Mouse (Mus musculus) stomach, embryonic 16.5 days (tissue): ENCODE measurements around the gene Zbbx. TPM values are rescaled to one million over a fixed set of nuclear protein-coding genes. Genes with fewer than 3 reads are reported as not detected.
A peak's percentile ranks its signal among the peaks of the same experiment; 100 is the strongest.

Experiments used
- ATAC-seq: fragments of 200-750 bp; cut with Nextera tagmentation; 2 replicates; pipeline ENCODE4 v1.8.0; 2017; ENCODE audit warnings: moderate number of reproducible peaks, moderate TSS enrichment; ENCODE audit not compliant: insufficient read depth, low FRiP score
- H3K27ac ChIP-seq: fragments of 300-500 bp; sonication (generic); 2 replicates; pipeline ENCODE4 v1.5.1; 2014; ENCODE audit warnings: low read length
- H3K27me3 ChIP-seq: fragments of 300-500 bp; sonication (generic); 2 replicates; pipeline ENCODE4 v1.6.1; 2014; ENCODE audit warnings: low read length, control low read depth, mixed read lengths; ENCODE audit not compliant: control insufficient read depth, insufficient read depth
- H3K36me3 ChIP-seq: fragments of 300-500 bp; sonication (generic); 2 replicates; pipeline ENCODE4 v1.6.1; 2014; ENCODE audit warnings: low read length; ENCODE audit not compliant: control insufficient read depth, insufficient read depth
- H3K4me1 ChIP-seq: fragments of 300-500 bp; sonication (generic); 2 replicates; pipeline ENCODE4 v1.6.1; 2014; ENCODE audit warnings: low read length, control low read depth, mixed read lengths; ENCODE audit not compliant: control insufficient read depth, insufficient read depth
- H3K4me2 ChIP-seq: fragments of 300-500 bp; sonication (generic); 2 replicates; pipeline ENCODE4 v1.6.1; 2014; ENCODE audit warnings: low read depth, low read length, mixed read lengths
- H3K4me3 ChIP-seq: fragments of 300-500 bp; sonication (generic); replicated peaks from 2 replicates; pipeline ENCODE4 v1.5.1; 2014; ENCODE audit warnings: mild to moderate bottlenecking, low read length
- H3K9ac ChIP-seq: fragments of 300-500 bp; sonication (generic); 2 replicates; pipeline ENCODE4 v1.6.1; 2014; ENCODE audit warnings: low read length
- H3K9me3 ChIP-seq: fragments of 300-500 bp; sonication (generic); replicated peaks from 2 replicates; pipeline ENCODE4 v1.6.1; 2016; ENCODE audit warnings: low read length, control low read depth; ENCODE audit not compliant: control insufficient read depth
- WGBS: fragments of 180-500 bp; shearing (Covaris S2); extraction: QIAGEN DNeasy Blood & Tissue Kit; methylation state at CpG from one replicate; pipeline ENCODE4 v1.1.7; 2014; 5-methylcytosine and 5-hydroxymethylcytosine counted together
- polyA plus RNA-seq: library from polyadenylated mRNA; unstranded; fragments of >200 nt; fragmentation: Nextera tagmentation; extraction: Ambion mirVana; gene quantifications from 2 replicates; pipeline ENCODE4 v1.2.1, GENCODE M21; 2015

Zbbx gene
- polyA plus RNA-seq = 0.10 and 0.11 TPM in 2 replicates

- no peaks in the 10 kb centered on the region for H3K36me3 ChIP-seq
- H3K4me3 ChIP-seq = peak within 1 kb of the TSS; percentile 24
- H3K4me2 ChIP-seq = peak within 1 kb of the TSS; percentile 47
- no peaks in the 10 kb centered on the region for H3K9me3 ChIP-seq
- H3K9ac ChIP-seq = no peak within 1 kb of the TSS
- WGBS = 12% methylated on average over 20 of the region's 20 CpGs
- H3K27ac ChIP-seq = no peak within 1 kb of the TSS
- no peaks in the 10 kb centered on the region for H3K4me1 ChIP-seq
- peak; percentile 73; the same call in 1 of the 2 replicates for ATAC-seq
- H3K27me3 ChIP-seq = no peaks in the 10 kb centered on the region
Measured at GRCm38 (mm10) chr3:75164838-75165496, at the start of gene Zbbx. Gene Zbbx, minus strand, starts transcription at chr3:75165034.

DNA sequence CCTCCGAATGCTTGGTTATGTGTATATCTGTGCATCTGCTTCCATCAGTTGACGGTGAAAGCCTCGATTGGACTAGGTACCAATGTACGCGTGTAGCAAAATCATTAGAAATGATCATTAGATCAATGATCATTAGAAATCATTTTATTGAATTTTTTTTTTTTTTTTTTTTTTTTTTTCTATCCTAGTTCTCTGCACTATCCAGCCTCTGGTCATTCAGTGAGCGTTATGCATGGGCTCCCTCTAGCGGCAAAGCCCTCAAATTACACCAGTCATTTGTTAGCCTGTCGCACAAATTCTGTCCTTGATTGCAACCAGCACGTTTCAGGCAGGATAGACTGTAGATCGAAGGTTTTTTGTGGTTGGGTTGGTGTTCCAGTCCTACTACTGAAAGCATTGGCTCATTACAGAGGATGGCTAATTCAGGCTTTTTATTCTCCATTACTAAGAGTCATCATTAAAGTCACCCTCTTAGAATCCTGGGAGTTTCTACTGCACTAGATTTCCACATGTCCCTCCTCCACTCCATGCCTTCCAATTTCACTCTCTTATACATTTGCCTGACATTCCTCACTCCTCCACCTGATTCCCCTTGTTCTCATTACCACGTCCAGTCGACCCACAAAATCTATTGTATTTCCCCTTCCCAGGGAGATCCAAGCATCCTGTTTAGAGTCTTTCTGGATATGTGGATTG, 38.1 kb upstream of the Zbbx start:
- no peak overlapping the region for H3K4me2 ChIP-seq
- H3K27me3 ChIP-seq = no peaks in the 10 kb centered on the region
- WGBS = 36% methylated on average over 12 of the region's 12 CpGs
- no peaks in the 10 kb centered on the region for H3K9me3 ChIP-seq
- no peak overlapping the region for H3K4me3 ChIP-seq
- no peak for ATAC-seq
- no peak overlapping the region for H3K27ac ChIP-seq
- no peaks in the 10 kb centered on the region for H3K4me1 ChIP-seq
- no peak overlapping the region for H3K9ac ChIP-seq
- H3K36me3 ChIP-seq = no peaks in the 10 kb centered on the region

GRCm38 (mm10) chr3:75182606-75183005, 17.8 kb upstream of the Zbbx start:
- Histone ChIP-seq H3K4me2 (no peak overlapping the region), H3K9ac (no peak overlapping the region), H3K4me3 (no peak overlapping the region), H3K27me3 (no peaks in the 10 kb centered on the region), H3K9me3 (no peaks in the 10 kb centered on the region), H3K36me3 (no peaks in the 10 kb centered on the region), H3K27ac (no peak overlapping the region), H3K4me1 (no peaks in the 10 kb centered on the region)
- 85% methylated on average over 1 of the region's 1 CpGs for WGBS
- ATAC-seq = no peak

- 65% methylated on average over 3 of the region's 3 CpGs for WGBS
- no peaks in the 10 kb centered on the region for H3K36me3 ChIP-seq
- no peak overlapping the region for H3K4me2 ChIP-seq
- H3K9ac ChIP-seq = no peak overlapping the region
- no peak overlapping the region for H3K27ac ChIP-seq
- no peaks in the 10 kb centered on the region for H3K9me3 ChIP-seq
- no peaks in the 10 kb centered on the region for H3K4me1 ChIP-seq
- no peak for ATAC-seq
- no peak overlapping the region for H3K4me3 ChIP-seq
- H3K27me3 ChIP-seq = no peaks in the 10 kb centered on the region
Measured at GRCm38 (mm10) chr3:75141876-75142275, 23.0 kb downstream of the Zbbx start.

- no peak overlapping the region for H3K4me3 ChIP-seq
- H3K27me3 ChIP-seq = no peaks in the 10 kb centered on the region
- H3K27ac ChIP-seq = no peak overlapping the region
- no peaks in the 10 kb centered on the region for H3K9me3 ChIP-seq
- no peaks in the 10 kb centered on the region for H3K4me1 ChIP-seq
- H3K4me2 ChIP-seq = no peak overlapping the region
- no peak for ATAC-seq
- H3K9ac ChIP-seq = no peak overlapping the region
- no peaks in the 10 kb centered on the region for H3K36me3 ChIP-seq
Measured at GRCm38 (mm10) chr3:75104867-75105266, 60.0 kb downstream of the Zbbx start.

DNA sequence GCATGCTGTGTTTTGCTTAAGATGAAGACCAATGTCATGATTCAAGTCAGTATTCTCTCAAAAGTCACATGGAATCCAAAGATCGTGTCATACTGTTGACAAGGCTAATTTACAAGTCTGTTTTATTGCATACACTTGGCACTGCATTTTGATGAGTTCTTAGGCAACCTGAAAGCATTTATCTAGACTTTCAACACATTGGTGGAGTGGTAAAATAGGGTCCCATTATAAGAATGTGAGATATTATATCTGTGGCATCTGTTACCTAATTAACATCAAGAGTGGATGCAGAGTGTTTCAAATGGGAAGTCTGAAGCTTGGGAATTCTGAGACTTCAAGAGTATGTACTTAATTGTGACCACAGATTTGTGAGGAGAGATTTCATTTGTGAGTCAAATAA, 79.1 kb downstream of the Zbbx start:
- 86% methylated on average over 1 of the region's 1 CpGs for WGBS
- Histone ChIP-seq H3K9me3 (no peaks in the 10 kb centered on the region), H3K27ac (no peak overlapping the region), H3K4me2 (no peak overlapping the region), H3K27me3 (no peaks in the 10 kb centered on the region), H3K36me3 (no peaks in the 10 kb centered on the region), H3K4me3 (no peak overlapping the region), H3K9ac (no peak overlapping the region), H3K4me1 (no peaks in the 10 kb centered on the region)
- ATAC-seq = no peak

DNA sequence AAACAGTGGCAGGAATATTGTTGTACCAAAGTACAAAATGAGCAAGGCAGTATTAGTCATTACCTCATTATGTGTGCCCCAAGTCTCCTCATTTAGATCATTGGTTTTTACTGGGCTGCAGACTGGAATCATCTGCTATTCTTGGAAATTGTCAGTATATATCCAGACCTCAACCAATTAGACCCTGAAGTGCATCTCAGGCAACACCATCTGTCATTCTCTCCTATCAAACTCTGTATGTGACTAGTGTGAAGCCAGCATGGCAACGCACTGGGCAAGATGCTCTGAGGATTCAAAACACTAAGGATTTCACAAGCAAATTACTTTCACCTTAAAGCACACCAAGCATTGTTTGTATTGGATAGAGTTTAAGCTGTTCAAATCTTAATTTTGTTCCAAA, 85.9 kb downstream of the Zbbx start:
- H3K9ac ChIP-seq = no peak overlapping the region
- 79% methylated on average over 1 of the region's 1 CpGs for WGBS
- no peak for ATAC-seq

GRCm38 (mm10) chr3:75009701-75010100, 155.1 kb downstream of the Zbbx start:
- H3K9me3 ChIP-seq = no peaks in the 10 kb centered on the region
- no peaks in the 10 kb centered on the region for H3K27me3 ChIP-seq
- no peaks in the 10 kb centered on the region for H3K36me3 ChIP-seq
- H3K4me1 ChIP-seq = no peaks in the 10 kb centered on the region
- H3K27ac ChIP-seq = no peak overlapping the region
- no peak for ATAC-seq
- H3K4me3 ChIP-seq = no peak overlapping the region
- no peak overlapping the region for H3K4me2 ChIP-seq
- WGBS = 77% methylated on average over 1 of the region's 1 CpGs
- no peak overlapping the region for H3K9ac ChIP-seq

More for the DNA sequence above, 85.9 kb downstream of the Zbbx start:
- H3K27me3 ChIP-seq = no peaks in the 10 kb centered on the region
- no peaks in the 10 kb centered on the region for H3K9me3 ChIP-seq
- H3K4me2 ChIP-seq = no peak overlapping the region
- H3K4me3 ChIP-seq = no peak overlapping the region
- no peak overlapping the region for H3K27ac ChIP-seq
- no peaks in the 10 kb centered on the region for H3K4me1 ChIP-seq
- H3K36me3 ChIP-seq = no peaks in the 10 kb centered on the region
